Mouse (Mus musculus) right cerebral cortex, postnatal 36 days (tissue): ENCODE data around the gene Zfp296.

Experiments
- DNase-seq, 2 experiments: peaks; one replicate each; pipeline ENCODE4 v3.0.0; 2022; ENCODE audit warnings: low spot score in 2 of 2, mixed read lengths in 1 of 2

Gene Zfp296

DNA sequence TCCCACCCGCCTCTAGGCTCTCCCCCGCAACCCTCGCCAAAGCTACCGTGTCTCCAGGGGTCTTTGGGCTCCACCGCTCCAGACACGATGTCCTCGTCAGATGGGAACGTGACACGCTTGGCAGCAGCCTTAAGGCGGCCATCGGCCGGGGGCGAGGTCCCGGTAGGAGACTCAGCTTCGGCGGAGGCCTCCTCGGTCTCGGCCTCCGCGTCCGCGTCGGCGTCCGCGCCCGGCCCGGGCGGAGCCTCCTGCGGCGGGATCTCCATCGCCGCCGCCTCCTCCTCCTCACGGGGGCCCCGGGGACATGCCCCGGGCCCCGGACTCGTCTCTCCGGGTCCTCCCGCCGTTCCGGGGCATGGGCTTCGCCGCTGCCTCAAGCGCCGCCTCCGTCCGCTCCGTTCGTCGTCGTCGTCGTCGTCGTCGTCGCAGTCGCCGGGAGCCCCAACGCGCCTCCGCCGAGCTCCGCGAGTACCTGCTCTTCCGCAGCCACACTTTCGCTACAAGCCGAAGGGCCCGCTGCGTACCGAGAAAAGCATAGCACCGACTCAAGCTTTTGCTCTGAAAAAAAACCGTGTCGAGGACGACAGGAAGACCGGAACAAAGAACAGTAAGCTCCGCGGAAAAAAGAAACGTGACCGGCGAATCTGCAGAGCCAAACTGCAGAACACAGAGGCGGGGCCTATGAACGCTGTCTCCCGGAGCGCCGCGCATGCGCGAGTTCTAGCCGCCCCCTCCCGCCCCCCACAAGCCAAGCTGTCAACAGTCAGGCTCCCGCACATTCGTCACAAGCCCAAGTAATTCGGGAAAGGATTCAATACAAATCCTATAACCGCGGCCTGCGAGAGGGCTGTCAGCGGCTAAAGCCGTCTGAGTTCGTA, 15.1 kb upstream of the Zfp296 start:
- peak; percentile 70 to 81 for DNase-seq

DNA sequence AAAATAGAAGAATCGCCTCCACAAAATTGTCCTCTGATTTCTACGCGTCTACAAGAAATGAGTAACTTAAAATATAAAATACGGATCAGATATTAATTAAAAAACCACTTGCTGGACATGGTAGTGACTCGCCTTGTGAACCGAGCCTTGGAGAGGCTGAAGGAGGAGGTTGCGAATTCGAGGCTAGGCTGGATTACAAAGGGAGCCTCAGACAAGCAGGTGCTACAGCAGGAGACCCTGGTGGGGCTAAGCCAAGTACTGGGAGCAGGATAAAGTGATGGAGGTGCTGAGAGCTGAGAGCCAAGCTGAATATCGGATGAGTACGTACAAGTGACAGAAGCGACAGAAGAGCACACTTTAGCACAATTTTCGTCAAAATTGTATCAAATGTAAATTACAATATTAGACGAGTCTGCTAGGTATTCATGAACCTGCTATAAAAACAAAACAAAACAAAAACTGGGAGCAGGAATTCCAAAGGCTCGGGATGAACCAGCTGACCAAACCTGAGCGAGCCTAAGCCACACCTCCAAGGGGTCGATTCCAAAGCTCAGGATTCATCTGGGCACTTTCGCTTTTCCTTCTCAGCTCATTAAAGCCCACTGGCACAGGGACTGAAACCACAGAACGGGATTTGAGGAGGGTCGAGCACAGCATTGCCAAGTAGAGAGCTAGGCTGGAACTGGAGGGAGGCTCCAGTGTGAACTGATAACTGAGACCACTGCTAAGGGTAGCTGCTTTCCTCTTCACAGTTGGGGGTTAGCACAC, 14.3 kb upstream of the Zfp296 start, which contains the start of gene Ppp1r37:
Ppp1r37 (minus strand) TSS at position 434 of the 768 bp plus-strand sequence.
- DNase-seq: no peak

DNA sequence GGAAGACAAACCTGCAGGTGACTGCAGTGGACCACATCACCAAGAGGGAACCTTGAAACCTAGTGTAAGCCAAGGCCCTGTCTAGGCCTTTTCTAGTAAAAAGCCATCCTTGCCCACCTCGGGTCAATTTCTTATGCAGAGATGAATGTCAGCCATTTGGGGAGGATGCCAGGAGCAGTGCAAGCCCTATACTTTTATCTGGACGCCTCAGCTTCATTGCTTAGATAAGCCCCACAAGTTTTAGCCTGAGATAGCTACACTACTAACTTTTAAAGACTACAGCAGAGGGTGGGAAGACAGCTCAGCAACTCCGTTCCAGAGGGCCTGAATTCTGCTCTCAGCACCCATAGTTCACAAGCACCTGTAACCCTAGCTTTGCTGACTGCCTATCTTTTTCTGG, 13.2 kb upstream of the Zfp296 start:
- DNase-seq: no peak

DNA sequence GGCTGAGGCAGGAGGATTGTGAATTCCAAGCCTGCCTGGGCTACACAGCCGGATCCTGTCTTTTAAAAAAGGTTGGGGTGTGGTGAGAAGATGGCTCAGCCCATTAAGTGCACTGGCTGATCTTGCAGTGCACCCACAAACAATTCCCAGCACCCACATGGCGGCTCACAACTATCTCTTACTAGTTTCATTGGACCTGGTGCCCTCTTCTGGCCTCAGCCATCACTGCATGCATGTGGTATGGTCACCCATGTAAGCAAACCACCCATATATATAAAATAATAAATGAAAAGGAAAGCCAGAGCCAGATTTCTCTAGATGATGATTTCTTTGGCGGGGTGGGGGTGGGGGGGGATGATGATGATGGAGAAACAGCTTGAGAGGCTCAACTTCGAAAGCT, 12.6 kb upstream of the Zfp296 start:
- no peak for DNase-seq

DNA sequence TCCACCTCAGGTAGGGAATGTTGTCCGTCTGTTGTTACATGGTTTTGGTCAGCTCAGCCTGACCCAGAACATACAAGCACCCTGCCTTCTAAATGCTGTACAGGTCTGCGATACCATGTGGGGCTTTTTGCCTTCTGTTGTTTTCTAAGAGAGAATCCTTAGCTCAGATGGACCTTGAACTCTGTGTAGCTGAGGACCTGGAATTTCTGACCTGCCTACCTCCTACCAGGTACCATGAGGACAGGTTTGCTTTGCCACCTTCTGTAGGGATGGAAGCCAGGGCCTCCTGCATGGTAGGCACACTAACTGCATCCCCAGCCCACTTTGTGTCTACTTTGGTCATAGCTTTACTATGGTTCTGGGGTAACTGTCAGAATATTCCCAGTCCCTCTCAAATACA, 11.3 kb upstream of the Zfp296 start:
- no peak for DNase-seq

DNA sequence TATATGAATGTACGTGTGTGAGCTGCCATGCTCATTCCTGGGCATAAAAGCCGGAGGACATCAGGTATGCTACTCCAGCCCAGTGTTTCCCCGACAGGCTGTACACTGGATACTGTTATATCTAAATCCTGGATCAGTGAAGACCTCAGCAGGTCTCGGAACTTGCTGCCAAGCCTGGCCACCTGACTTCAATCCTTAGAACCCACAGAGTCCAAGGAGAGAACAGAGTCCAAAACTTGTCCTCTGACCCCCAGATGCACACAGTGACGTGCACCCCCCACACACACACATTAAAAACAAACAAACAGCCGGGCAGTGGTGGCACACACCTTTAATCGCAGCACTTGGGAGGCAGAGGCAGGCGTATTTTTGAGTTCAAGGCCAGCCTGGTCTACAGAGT, 9.7 kb upstream of the Zfp296 start:
- no peak for DNase-seq

DNA sequence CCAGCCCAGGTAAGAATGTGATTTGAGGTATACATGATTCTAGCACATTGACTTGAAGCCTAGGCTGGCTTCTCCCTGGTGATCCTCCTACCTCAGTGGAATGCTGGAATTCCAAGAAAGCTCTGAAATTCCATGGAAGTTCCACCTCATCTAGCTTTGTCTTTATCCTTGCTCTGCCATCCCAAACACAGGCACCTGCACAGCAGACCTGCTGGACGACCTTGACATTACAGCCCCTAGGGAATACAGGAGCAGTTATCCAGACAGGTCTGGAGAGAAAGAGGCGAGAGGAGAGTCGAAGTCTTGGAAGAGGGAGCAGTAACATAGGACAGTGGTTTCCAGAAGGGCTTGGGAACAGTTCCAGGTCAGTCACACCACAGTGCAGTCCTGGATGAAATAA, 7.4 kb upstream of the Zfp296 start:
- no peak for DNase-seq

DNA sequence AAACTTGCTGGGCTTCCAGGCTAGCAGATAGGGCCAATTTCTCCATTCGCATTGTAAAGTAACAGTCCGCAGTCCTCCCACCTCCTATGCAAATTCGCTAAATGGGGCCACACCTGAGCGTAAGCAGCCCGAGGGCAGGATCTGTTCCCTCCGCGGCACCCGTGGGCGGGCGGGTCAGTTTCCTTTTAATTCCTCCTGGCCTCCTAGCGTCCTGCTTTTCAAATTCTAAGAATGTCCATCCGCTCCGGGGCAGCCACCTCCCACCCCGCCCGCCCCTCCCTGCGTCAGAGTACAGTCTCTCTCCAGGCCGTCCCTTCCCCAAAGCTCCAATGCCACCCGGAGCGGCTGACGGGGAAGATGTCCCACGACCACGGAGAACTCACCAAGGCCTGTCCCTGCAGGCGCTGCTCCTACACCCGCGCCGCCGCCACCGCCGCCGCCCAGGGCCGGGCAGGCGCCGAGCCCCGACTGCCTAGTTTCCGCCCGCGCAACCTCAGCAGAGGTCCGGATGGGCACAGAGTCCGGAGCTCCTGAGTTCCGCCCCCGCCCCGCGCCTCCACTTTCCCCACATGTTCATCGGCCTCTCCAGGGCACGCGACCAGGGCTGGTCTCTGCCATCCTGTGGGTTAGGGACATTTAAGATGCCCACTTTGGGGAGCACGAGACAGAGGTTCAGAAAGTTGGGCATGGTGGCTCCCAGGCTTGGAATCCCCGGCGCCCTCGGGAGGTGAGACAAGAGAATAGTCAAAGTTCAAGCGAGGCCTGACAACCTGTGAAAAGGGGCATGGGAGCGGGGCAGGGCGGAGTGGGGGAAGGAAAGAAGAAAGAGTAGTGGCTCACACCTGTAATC, 3.9 kb upstream of the Zfp296 start:
- DNase-seq: peak; percentile 59 to 65

DNA sequence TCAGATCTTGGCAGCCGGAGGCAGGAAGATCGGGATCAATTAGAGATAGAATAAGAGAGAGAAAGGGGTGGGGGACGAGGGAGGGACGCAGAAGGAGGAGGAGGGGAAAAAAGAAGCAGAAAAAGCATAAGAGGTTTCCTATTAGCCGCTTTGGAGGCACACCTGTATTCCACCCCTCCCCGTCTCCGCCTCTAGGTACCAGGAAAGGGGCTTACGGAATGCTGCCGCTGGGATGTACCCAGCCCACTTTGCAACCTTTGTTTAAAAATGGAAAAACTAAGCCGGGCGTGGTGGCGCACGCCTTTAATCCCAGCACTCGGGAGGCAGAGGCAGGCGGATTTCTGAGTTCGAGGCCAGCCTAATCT, 3.3 kb upstream of the Zfp296 start:
- no peak for DNase-seq

DNA sequence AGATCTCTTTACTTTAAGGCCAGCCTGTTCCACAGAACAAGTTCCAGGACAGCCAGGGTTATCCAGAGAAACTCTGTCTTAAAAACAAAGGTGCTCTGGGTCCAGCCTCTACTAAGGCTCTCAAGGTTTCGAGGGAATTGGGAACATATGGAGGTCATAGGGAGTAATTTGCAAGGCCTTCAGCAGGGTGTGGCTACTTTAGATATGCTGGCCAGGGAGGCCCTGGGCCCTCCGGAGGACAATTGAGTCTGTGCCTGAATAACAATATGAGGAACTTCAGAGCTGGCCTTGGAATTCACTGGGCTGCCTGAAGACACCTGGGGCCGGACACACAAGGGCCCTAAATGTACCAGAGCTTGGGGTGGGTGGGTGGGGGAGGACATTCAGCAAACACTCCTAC, 1.5 kb upstream of the Zfp296 start:
- no peak for DNase-seq

DNA sequence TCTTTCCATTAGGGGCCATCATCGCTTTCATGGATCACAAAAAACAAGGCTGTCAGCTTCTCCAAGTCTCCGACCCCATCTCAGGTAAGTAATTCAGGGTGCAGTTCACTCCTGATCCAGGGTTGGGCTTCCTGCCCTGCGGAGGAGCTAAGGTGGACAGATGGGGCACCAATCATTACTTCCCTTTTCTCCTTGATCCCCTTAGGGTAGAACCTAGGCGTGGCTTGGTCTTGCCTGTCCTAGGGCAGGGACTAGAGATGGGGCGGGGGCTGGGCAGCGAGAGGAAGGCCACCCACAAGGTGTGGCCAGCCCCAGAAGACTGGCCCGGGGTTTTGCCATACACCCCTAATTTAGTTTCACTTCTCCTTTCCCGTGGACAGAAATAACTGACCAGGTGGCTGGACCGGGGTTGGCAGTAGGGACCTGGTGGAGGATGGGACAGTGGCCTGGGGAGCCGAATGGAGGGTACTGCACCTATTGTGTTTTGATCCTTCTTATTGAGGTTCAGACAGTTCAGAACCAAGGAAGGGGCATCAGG, 859 bp downstream of the Zfp296 start:
- no peak for DNase-seq

DNA sequence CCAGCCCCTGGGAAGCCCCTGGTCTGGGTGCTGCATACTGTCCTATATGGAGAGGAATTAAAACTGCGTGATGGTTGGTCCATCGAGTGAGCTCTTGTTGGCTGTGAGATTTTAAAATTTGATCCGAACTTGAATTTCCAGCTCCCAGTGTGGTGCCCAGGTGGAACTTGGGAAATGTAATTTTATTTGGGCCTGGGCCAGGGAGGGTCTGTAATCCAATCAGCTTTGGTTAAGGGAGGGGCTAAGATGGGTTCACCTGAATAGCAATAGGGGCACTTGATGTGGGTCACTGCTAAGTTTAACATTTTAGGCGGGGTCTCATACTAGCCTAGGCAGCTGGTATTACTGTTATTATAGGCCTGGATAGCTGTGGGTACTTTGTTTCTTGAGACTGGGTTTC, 1.3 kb downstream of the Zfp296 start:
- DNase-seq: no peak

DNA sequence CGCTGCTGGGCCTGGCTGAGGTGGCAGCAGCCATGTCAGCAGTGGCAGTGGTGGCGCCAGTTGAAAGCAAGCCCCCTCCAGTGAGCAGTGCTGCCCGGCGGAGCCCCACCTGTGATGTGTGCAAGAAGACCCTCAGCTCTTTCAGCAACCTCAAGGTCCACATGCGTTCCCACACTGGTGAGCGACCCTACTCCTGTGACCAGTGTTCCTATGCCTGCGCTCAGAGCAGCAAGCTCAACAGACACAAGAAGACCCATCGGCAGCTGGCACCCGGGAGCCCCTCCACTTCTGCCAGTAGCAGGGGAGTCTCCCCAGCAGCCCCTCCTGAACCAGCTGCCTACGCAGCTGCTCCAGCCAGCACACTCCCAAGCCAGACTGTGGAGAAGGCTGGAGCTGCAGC, 2.7 kb downstream of the Zfp296 start:
- no peak for DNase-seq

DNA sequence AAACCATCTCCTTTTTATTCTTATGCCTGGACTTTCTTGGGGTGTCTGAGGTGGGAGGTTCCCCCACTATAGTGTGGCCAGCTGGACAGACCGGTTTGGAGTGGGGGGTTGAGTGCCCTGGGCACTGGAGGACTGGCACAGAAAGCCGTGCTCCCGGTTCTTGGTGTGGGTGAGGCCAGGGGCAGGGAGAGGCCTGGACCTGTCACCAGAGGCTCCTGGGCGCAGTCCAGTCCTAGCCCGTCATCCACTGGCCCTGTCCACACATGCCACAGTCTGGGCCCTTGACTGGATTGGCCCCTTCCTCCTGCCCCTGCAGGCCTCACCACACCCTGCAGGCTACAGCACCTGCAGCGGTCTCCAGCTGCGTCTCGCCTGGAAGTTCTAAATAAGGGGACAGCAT, 3.5 kb downstream of the Zfp296 start:
- no peak for DNase-seq

DNA sequence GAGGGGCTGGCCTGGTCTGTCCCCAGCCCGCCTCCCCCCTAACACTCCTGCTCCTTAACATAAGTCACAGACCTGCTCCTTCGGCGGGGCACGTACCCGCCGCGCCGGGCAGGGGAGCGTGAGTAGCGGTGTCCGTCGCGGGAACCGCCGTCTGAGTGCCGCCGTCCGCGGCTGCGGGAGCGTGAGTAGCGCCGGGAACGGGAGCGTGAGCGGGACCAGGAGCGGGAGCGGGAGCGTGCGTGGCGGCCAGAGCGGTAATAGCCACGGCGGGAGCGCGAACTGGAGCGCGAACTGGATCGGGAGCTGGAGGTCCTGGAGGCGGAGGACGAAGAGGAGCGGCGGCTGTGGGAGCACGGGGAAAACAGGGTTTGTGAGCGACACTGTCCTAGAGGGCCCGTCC, 9.2 kb downstream of the Zfp296 start:
- DNase-seq: no peak

DNA sequence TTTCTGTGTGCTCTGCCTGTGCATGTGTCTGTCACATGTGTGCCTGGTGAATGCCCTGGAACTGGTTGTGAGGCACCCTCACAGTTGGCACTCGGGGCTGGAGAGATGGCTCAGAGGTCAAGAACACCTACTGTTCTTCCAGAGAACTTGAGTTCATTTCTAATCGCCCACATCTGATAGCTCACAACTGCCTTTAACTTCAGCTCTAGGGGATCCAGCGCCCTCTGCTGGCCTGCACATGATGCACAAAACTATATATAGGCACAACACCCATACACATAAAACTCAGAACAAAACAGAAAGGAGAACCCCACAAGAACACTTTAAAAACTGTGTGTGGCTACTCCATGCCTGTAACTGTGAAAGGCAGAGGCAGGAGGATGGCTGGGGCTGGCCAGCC, 12.1 kb downstream of the Zfp296 start:
- no peak for DNase-seq

DNA sequence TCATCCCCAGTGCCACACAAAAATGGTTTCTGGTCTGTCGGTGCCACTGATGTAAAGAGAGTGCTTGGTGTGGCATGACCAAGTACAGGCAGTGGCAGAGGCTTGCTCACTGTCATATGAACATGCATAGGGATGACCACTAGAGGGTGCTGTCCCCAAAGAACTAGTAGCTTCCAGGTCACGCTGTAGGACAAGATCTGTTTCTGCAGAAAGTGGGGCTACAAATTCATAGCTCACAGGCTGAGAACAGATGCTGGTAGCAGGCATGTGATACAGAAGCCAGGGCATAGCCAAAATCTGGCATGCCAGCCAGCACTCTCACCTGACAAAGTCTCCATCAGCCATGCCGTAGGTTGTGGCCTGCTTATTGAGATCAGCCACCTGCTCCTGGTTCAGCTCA, 12.8 kb downstream of the Zfp296 start:
- peak; percentile 41 to 72 for DNase-seq

DNA sequence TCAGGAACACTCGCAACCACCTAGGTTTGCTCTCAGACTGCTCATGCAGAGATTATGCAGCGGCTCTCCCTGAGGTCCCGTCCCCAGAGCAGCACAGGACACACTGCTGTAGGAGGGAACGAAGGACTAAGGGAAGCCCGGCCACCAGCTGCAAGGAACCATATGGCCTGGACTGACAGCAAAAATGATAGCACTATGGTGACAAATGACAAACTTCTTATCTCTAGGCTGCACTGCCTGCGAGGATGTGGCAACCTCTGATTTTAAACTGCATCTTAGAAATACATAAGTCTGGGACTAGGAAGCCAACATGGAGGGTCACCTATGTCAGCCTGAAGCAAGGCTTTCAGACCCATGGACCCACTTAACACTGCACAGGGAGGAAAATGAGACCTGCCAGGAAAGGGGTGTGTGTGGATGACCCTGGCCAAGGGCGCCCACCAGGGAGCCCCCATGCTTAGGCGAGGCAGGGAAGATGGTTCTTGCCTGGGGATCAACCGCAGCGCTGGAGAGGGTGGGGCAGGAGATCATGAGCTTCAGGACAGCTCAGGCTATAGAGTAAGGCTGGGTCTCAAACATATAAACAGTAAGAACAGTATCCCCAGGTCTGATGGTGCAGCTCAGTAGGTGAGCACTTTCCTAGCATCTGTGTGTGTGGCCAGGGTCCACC, 16.1 kb downstream of the Zfp296 start:
- no peak for DNase-seq

DNA sequence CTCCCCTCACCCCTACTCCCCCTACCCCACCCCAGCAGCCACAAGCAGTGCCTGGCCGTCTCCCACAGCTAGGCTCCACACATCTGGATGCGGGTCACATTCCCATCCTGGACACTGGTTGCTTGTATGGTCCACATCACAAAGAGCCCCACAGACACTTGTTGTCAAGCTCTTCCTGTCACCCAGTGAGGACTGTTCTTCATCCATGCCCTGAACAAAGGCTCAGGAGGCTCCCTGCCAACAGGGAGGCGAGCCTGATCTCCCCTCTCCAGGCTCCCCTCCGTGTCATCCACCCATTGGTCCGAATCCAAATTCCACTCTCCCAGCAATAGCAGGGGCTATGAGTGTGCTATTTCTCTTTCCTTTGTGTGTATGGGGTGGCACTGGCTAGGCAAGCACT, 23.5 kb downstream of the Zfp296 start:
- DNase-seq: peak in 1 of 2 experiments; percentile 45

DNA sequence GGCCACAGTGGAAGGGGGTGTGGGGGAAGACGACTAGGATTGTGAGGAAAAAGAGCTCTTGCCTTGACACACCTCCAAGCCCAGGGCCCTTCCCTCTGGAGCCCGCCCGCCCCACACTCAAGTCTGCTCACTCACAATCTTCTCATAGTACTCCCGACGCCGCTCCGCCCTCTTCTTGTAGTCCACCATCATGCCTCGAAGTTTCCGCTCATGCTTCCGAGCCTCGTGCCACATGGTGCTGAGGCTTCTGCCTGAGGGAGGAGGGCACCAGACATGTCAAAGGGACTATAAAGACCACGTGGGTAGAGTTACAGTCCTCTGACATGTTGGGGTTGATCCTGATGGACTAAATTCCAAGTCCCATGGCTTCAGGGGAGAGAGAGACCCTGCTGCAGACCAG, 26.0 kb downstream of the Zfp296 start:
- DNase-seq: no peak

DNA sequence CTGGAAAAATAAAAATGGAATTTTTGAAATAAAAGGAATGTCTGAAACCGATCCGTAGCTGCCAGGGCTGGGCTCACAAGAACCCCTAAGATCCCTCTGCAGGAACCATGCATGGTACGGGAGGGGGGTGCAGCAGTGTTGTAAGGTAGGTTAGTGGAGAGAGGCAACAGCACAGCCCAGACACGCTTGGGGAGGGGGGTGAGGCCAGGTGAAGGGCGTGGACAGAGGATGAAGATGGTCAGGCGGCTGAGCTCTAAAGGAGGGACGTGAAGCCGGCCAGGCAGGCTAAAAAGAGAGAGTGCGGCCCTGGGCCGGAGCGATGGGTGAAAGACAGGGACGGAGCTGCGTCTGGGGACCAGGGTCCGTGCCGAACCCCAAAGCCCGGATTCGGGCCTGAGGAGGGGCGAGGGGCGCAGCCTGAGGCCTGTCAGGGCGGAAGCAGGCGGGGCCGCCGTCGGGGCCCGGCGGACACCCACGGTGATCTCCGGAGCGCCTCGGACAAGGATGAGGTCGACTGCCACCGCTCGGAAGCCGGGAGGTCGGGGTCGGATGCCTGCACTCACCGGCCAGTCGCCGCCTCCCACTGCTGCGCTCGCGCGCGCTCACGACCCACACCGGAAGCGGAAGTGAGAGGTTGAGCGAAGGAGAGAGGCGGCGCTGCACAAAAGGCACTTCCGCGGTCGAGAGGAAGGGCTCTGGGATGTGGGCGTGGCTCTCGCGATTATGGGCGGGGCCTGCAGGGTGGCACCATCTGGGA, 26.9 kb downstream of the Zfp296 start, which contains the start of gene Clasrp:
Clasrp (minus strand) TSS at position 638 of the 757 bp plus-strand sequence.
- DNase-seq: peak; percentile 89 to 91
